Comparison of ENCODE assay signal across 24 mouse cellular contexts in genomic region chr2:171213792-171214191, GRCm38 (mm10).
"Had no signal": no experiment of that assay in that cellular context is flagged by ENCODE, and none has a peak within 500 bp of the region (broad histone marks: within the 10 kb centered on the region; RNA-seq: fewer than 3 reads in every experiment).

No protein-coding gene starts in this region.

- H3K9ac ChIP-seq: heart, embryonic 13.5 days; heart, embryonic 15.5 days; hindbrain, embryonic 14.5 days; kidney, embryonic 15.5 days; limb, embryonic 13.5 days; limb, embryonic 15.5 days; liver, embryonic 12.5 days had no signal

- H3K36me3 ChIP-seq: heart, embryonic 13.5 days; heart, embryonic 15.5 days; kidney, embryonic 15.5 days; limb, embryonic 13.5 days; limb, embryonic 15.5 days; liver, embryonic 12.5 days had no signal

- H3K27me3 ChIP-seq: heart, embryonic 13.5 days; heart, embryonic 15.5 days; kidney, embryonic 15.5 days; limb, embryonic 15.5 days; liver, embryonic 12.5 days had no signal

- H3K27ac ChIP-seq: heart, embryonic 13.5 days; heart, embryonic 15.5 days; hindbrain, embryonic 14.5 days; kidney, embryonic 15.5 days; kidney, postnatal 0 days; limb, embryonic 13.5 days; limb, embryonic 15.5 days; liver, embryonic 12.5 days had no signal

- H3K9me3 ChIP-seq: heart, embryonic 13.5 days; heart, embryonic 15.5 days; kidney, embryonic 15.5 days; limb, embryonic 13.5 days; limb, embryonic 15.5 days; liver, embryonic 12.5 days had no signal

- H3K4me3 ChIP-seq: heart, embryonic 13.5 days; heart, embryonic 15.5 days; kidney, embryonic 15.5 days; limb, embryonic 13.5 days; limb, embryonic 15.5 days; liver, embryonic 12.5 days had no signal

- H3K4me1 ChIP-seq: heart, embryonic 13.5 days; heart, embryonic 15.5 days; kidney, embryonic 15.5 days; limb, embryonic 13.5 days; limb, embryonic 15.5 days; liver, embryonic 12.5 days had no signal

- ATAC-seq: hindbrain, embryonic 16.5 days; intestine, embryonic 16.5 days; liver, embryonic 12.5 days had no signal

- DNase-seq: gastrocnemius, postnatal 14 days; gastrocnemius, postnatal 36 days; heart, adult 18-20 months; heart, postnatal 14 days; heart, postnatal 36 days; kidney, adult 11 months; kidney, adult 2 months; kidney, adult 9 months; kidney, postnatal 14 days; kidney, postnatal 36 days; layer of hippocampus, adult 9-11 months; layer of hippocampus, postnatal 36 days; left cerebral cortex, postnatal 4 days had no signal

- H3K4me2 ChIP-seq: heart, embryonic 11.5 days; heart, embryonic 13.5 days; heart, embryonic 15.5 days; hindbrain, embryonic 14.5 days; kidney, embryonic 15.5 days; limb, embryonic 13.5 days; limb, embryonic 15.5 days; liver, embryonic 12.5 days had no signal
